Mouse (Mus musculus) intestine, embryonic 14.5 days (tissue): ENCODE measurements at regions not wholly inside any gene's neighbourhood (a gene's known extent, or its start where the extent isn't known, plus 50 kb on each side); places are given as distances from the start of the nearest gene placed in this dataset.

ENCODE experiments used
- ATAC-seq: fragments of 200-750 bp; cut with Nextera tagmentation; replicated peaks from 2 replicates; pipeline ENCODE4 v1.8.0; 2017; ENCODE audit warnings: low read depth, moderate number of reproducible peaks, moderate TSS enrichment, moderate library complexity; ENCODE audit not compliant: low FRiP score, low TSS enrichment
- DNase-seq: peaks from one replicate; pipeline ENCODE4 v3.0.0-alpha.2; 2018; ENCODE audit warnings: low spot score
- H3K27ac ChIP-seq: fragments of 300-500 bp; sonication (generic); 2 replicates; pipeline ENCODE4 v1.5.1; 2014; ENCODE audit warnings: low read depth, mild to moderate bottlenecking, control low read depth
- H3K27me3 ChIP-seq: fragments of 300-500 bp; sonication (generic); replicated peaks from 2 replicates; pipeline ENCODE4 v1.6.1; 2014; ENCODE audit warnings: low read length, control low read depth; ENCODE audit not compliant: control insufficient read depth, insufficient read depth
- H3K36me3 ChIP-seq: fragments of 300-500 bp; sonication (generic); 2 replicates; pipeline ENCODE4 v1.6.1; 2014; ENCODE audit warnings: low read length, control low read depth; ENCODE audit not compliant: control insufficient read depth, insufficient read depth
- H3K4me1 ChIP-seq: fragments of 300-500 bp; sonication (generic); replicated peaks from 2 replicates; pipeline ENCODE4 v1.6.1; 2014; ENCODE audit warnings: low read length, control low read depth, mixed read lengths; ENCODE audit not compliant: control insufficient read depth, insufficient read depth
- H3K4me2 ChIP-seq: fragments of 300-500 bp; sonication (generic); 2 replicates; pipeline ENCODE4 v1.6.1; 2014; ENCODE audit warnings: low read length
- H3K4me3 ChIP-seq: fragments of 300-500 bp; sonication (generic); 2 replicates; pipeline ENCODE4 v1.5.1; 2014; ENCODE audit warnings: low read depth, low read length, control low read depth, mixed read lengths
- H3K9ac ChIP-seq: fragments of 300-500 bp; sonication (generic); 2 replicates; pipeline ENCODE4 v1.6.1; 2014; ENCODE audit warnings: mild to moderate bottlenecking, low read length
- H3K9me3 ChIP-seq: fragments of 300-500 bp; sonication (generic); 2 replicates; pipeline ENCODE4 v1.6.1; 2016; ENCODE audit warnings: low read length, control low read depth; ENCODE audit not compliant: control insufficient read depth
- WGBS: fragments of 180-500 bp; shearing (Covaris S2); extraction: QIAGEN DNeasy Blood & Tissue Kit; methylation state at CpG from one replicate; pipeline ENCODE4 v1.1.7; 2014; 5-methylcytosine and 5-hydroxymethylcytosine counted together

- Histone ChIP-seq H3K4me2 (no peak overlapping the region), H3K9me3 (no peaks in the 10 kb centered on the region), H3K27ac (no peak overlapping the region), H3K9ac (no peak overlapping the region), H3K4me1 (no peaks in the 10 kb centered on the region), H3K27me3 (no peaks in the 10 kb centered on the region), H3K36me3 (no peaks in the 10 kb centered on the region), H3K4me3 (no peak overlapping the region)
- no peak for DNase-seq
- 81% methylated on average over 5 of the region's 5 CpGs for WGBS
- ATAC-seq: no peak
Measured at GRCm38 (mm10) chr2:131410906-131411520, 58.3 kb upstream of the Rnf24 start.

GRCm38 (mm10) chr2:131407337-131407736 is 54.6 kb upstream of the Rnf24 start:
- Histone ChIP-seq H3K4me2 (no peak overlapping the region), H3K4me1 (no peaks in the 10 kb centered on the region), H3K9ac (no peak overlapping the region), H3K27ac (no peak overlapping the region), H3K36me3 (no peaks in the 10 kb centered on the region), H3K27me3 (no peaks in the 10 kb centered on the region), H3K4me3 (no peak overlapping the region), H3K9me3 (no peaks in the 10 kb centered on the region)
- 78% methylated on average over 5 of the region's 5 CpGs for WGBS
- ATAC-seq: no peak
- DNase-seq: no peak

- ATAC-seq: no peak
Measured at GRCm38 (mm10) chr2:131404218-131404555, 51.5 kb upstream of the Rnf24 start.

GRCm38 (mm10) chr2:131403543-131404217 is 51.0 kb upstream of the Rnf24 start:
- ATAC-seq: no peak
- 67% methylated on average over 5 of the region's 5 CpGs for WGBS
- peaks cover 8% of the 10 kb centered on the region for H3K4me1 ChIP-seq

More at GRCm38 (mm10) chr2:131404218-131404555, 51.5 kb upstream of the Rnf24 start:
- Histone ChIP-seq H3K4me3 (no peak overlapping the region), H3K9me3 (no peaks in the 10 kb centered on the region), H3K27me3 (no peaks in the 10 kb centered on the region), H3K27ac (no peak overlapping the region), H3K9ac (no peak overlapping the region), H3K4me2 (no peak overlapping the region), H3K36me3 (no peaks in the 10 kb centered on the region), H3K4me1 (peaks cover 8% of the 10 kb centered on the region)
- DNase-seq: no peak
- WGBS: 74% methylated on average over 1 of the region's 1 CpGs

More at GRCm38 (mm10) chr2:131403543-131404217, 51.0 kb upstream of the Rnf24 start:
- Histone ChIP-seq H3K27me3 (no peaks in the 10 kb centered on the region), H3K4me2 (no peak overlapping the region), H3K9ac (no peak overlapping the region), H3K4me3 (no peak overlapping the region), H3K36me3 (no peaks in the 10 kb centered on the region), H3K9me3 (no peaks in the 10 kb centered on the region), H3K27ac (no peak overlapping the region)
- DNase-seq: no peak
